ENCODE assay signal across 20 mouse cellular contexts in the genomic region with DNA sequence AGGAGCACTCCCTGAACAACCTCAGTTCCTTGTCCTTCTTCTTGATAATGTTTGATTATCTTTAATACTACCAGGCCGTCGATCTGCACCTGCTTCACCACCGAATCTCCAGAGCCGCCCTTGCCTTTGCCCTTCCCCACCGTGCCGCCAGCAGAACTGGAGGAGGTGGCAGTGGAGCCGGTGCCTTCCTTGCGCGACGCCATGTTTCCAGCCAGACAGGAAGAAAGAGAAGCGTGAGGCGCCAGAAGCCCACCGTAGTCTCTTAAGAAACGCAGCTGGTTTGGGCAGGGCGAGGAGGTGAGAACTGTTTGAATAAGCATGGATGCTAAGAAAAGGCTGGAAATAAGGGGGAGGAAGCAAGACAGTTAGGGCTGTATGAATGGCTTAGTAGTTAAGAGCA. TPM values are rescaled to one million over a fixed set of nuclear protein-coding genes. Genes with fewer than 3 reads are reported as not detected.
A peak's percentile ranks its signal among the peaks of the same experiment; 100 is the strongest.
DNase-seq lines count a peak whose midpoint lies in the region; ATAC-seq lines count a peak whose summit lies in the region.
"Had no signal": no experiment of that assay in that cellular context is flagged by ENCODE, and none has a peak within 500 bp of the region (broad histone marks: within the 10 kb centered on the region; RNA-seq: fewer than 3 reads in every experiment).

No protein-coding gene starts in this region.

- H3K27me3 ChIP-seq in forebrain, embryonic 11.5 days (ENCODE audit: control insufficient read depth, insufficient read depth, low read length): no peaks in the 10 kb centered on the region
- H3K27me3 ChIP-seq in hindbrain, embryonic 16.5 days (replicated peaks; ENCODE audit: control insufficient read depth, insufficient read depth, low read length): no peaks in the 10 kb centered on the region
- no peaks in the 10 kb centered on the region for H3K27me3 ChIP-seq in liver, embryonic 11.5 days (replicated peaks; ENCODE audit: control insufficient read depth, insufficient read depth, low read length)
- H3K27me3 ChIP-seq: CH12.LX; embryonic facial prominence, embryonic 15.5 days; forebrain, embryonic 12.5 days; hindbrain, embryonic 12.5 days had no signal

- H3K4me2 ChIP-seq in forebrain, embryonic 11.5 days (ENCODE audit: low read depth, low read length, severe bottlenecking): no peak overlapping the region
- no peak overlapping the region for H3K4me2 ChIP-seq in hindbrain, embryonic 16.5 days (ENCODE audit: low read length)
- H3K4me2 ChIP-seq in liver, embryonic 11.5 days: no peak overlapping the region
- H3K4me2 ChIP-seq: embryonic facial prominence, embryonic 15.5 days; forebrain, embryonic 12.5 days; heart, embryonic 13.5 days; hindbrain, embryonic 12.5 days had no signal

- whole genome bisulfite sequencing in forebrain, embryonic 11.5 days: 95% methylated on average over 15 of the region's 15 CpGs
- 92% methylated on average over 15 of the region's 15 CpGs for WGBS in hindbrain, embryonic 16.5 days
- WGBS in liver, embryonic 11.5 days: 88% methylated on average over 15 of the region's 15 CpGs

- no peak overlapping the region for H3K9ac ChIP-seq in forebrain, embryonic 11.5 days (ENCODE audit: low read length)
- H3K9ac ChIP-seq in hindbrain, embryonic 16.5 days (ENCODE audit: low read depth, low read length): no peak overlapping the region
- no peak overlapping the region for H3K9ac ChIP-seq in liver, embryonic 11.5 days (ENCODE audit: low read depth, low read length)
- H3K9ac ChIP-seq: embryonic facial prominence, embryonic 15.5 days; forebrain, embryonic 12.5 days; heart, embryonic 13.5 days had no signal

- H3K27ac ChIP-seq in forebrain, embryonic 11.5 days (ENCODE audit: low read depth, low read length): no peak overlapping the region
- no peak overlapping the region for H3K27ac ChIP-seq in hindbrain, embryonic 16.5 days (ENCODE audit: low read depth, low read length)
- H3K27ac ChIP-seq in liver, embryonic 11.5 days (ENCODE audit: low read depth, low read length): no peak overlapping the region
- H3K27ac ChIP-seq: embryonic facial prominence, embryonic 15.5 days; forebrain, embryonic 12.5 days; heart, embryonic 13.5 days; hindbrain, embryonic 12.5 days; hindbrain, postnatal 0 days had no signal

- peak; percentile 51 for ATAC-seq in CD4-positive, CD25-positive, alpha-beta regulatory T cell, adult 4 months
- peak; percentile 56; the same call in 1 of the 2 replicates for ATAC-seq in common myeloid progenitor, adult 5-6 weeks (replicated peaks; ENCODE audit: low read depth, poor library complexity, severe bottlenecking)
- peak; percentile 77 for ATAC-seq in megakaryocyte, adult 5-6 weeks (ENCODE audit: poor library complexity, severe bottlenecking)
- peak; percentile 55; the same call in 1 of the 2 replicates for ATAC-seq in neutrophil, adult 5-6 weeks (ENCODE audit: extremely low read depth, insufficient number of reproducible peaks, low FRiP score, poor library complexity, severe bottlenecking)
- ATAC-seq in forebrain, embryonic 11.5 days (replicated peaks; ENCODE audit: low FRiP score): no peak
- ATAC-seq in hindbrain, embryonic 16.5 days: no peak
- ATAC-seq in liver, embryonic 11.5 days (replicated peaks; ENCODE audit: low FRiP score): no peak
- ATAC-seq: forebrain, embryonic 16.5 days; hindbrain, postnatal 0 days had no signal

- H3K4me3 ChIP-seq in forebrain, embryonic 11.5 days (ENCODE audit: low read depth, low read length): no peak overlapping the region
- no peak overlapping the region for H3K4me3 ChIP-seq in hindbrain, embryonic 16.5 days (ENCODE audit: low read length)
- no peak overlapping the region for H3K4me3 ChIP-seq in liver, embryonic 11.5 days (ENCODE audit: low read depth, low read length)
- H3K4me3 ChIP-seq: embryonic facial prominence, embryonic 15.5 days; forebrain, embryonic 12.5 days; heart, embryonic 13.5 days; hindbrain, embryonic 12.5 days had no signal

- H3K4me1 ChIP-seq in forebrain, embryonic 11.5 days (replicated peaks; ENCODE audit: control insufficient read depth, insufficient read depth, low read length): peaks cover 3% of the 10 kb centered on the region; the same call in 1 of the 2 replicates
- H3K4me1 ChIP-seq in hindbrain, embryonic 16.5 days (ENCODE audit: control insufficient read depth, insufficient read depth, low read depth, low read length): no peaks in the 10 kb centered on the region
- H3K4me1 ChIP-seq in liver, embryonic 11.5 days (replicated peaks; ENCODE audit: control insufficient read depth, insufficient read depth, low read length): no peaks in the 10 kb centered on the region
- H3K4me1 ChIP-seq: forebrain, embryonic 12.5 days; heart, embryonic 13.5 days; hindbrain, embryonic 12.5 days had no signal

- H3K9me3 ChIP-seq in forebrain, embryonic 11.5 days (ENCODE audit: control insufficient read depth, low read length): no peaks in the 10 kb centered on the region
- no peaks in the 10 kb centered on the region for H3K9me3 ChIP-seq in hindbrain, embryonic 16.5 days (ENCODE audit: control insufficient read depth, low read length)
- H3K9me3 ChIP-seq in liver, embryonic 11.5 days (ENCODE audit: control insufficient read depth, low read length): no peaks in the 10 kb centered on the region
- H3K9me3 ChIP-seq: embryonic facial prominence, embryonic 15.5 days; forebrain, embryonic 12.5 days; hindbrain, embryonic 12.5 days had no signal

- H3K36me3 ChIP-seq in forebrain, embryonic 11.5 days (ENCODE audit: control insufficient read depth, insufficient read depth, low read length): no peaks in the 10 kb centered on the region
- H3K36me3 ChIP-seq in hindbrain, embryonic 16.5 days (ENCODE audit: control insufficient read depth, insufficient read depth, low read length): no peaks in the 10 kb centered on the region
- H3K36me3 ChIP-seq in liver, embryonic 11.5 days (ENCODE audit: control insufficient read depth, insufficient read depth, low read length): no peaks in the 10 kb centered on the region
- H3K36me3 ChIP-seq: embryonic facial prominence, embryonic 15.5 days; forebrain, embryonic 12.5 days; heart, embryonic 13.5 days; hindbrain, embryonic 12.5 days had no signal

- DNase-seq in forebrain, embryonic 11.5 days (ENCODE audit: low spot score): no peak
- DNase-seq in liver, embryonic 11.5 days (ENCODE audit: low spot score): no peak
- DNase-seq: adrenal gland, postnatal 10 days; cerebellum, adult 11 months; cerebellum, adult 9-10 months; cerebellum, postnatal 25 days; gastrocnemius, postnatal 14 days; heart, postnatal 36 days had no signal

RNA-seq across cellular contexts. Expression of a gene that starts 38.4 kb away (rescaled TPM):
- 10 to 100 TPM; 14.3 to 14.4 TPM for polyA plus RNA-seq in CD4-positive, CD25-positive, alpha-beta regulatory T cell, adult 4 months (2017; shearing (Covaris generic))
- total RNA-seq in common myeloid progenitor, adult 5-6 weeks (2017): 49.3 and 71.2 TPM in 2 replicates
- 36.8 and 38.4 TPM in 2 replicates for total RNA-seq in megakaryocyte, adult 5-6 weeks (2015)
- total RNA-seq in megakaryocyte, adult 5-6 weeks (2017): 39.2 and 40.5 TPM in 2 replicates
- 32.9 and 36.3 TPM in 2 replicates for total RNA-seq in neutrophil, adult 5-6 weeks (2017)
- 38.6 and 46.7 TPM in 2 replicates for polyA plus RNA-seq in forebrain, embryonic 11.5 days (2014; fragmentation: Nextera tagmentation; extraction: Ambion mirVana)
- 38.9 and 39.0 TPM in 2 replicates for polyA plus RNA-seq in hindbrain, embryonic 16.5 days (2015; fragmentation: Nextera tagmentation; extraction: Ambion mirVana)
- 51.0 and 58.7 TPM in 2 replicates for polyA plus RNA-seq in liver, embryonic 11.5 days (2014; fragmentation: Nextera tagmentation; extraction: Ambion mirVana)

Comparison
In these comparisons a context has a peak if more than half of its experiments do, and no peak if none do; other contexts are left out.
1. ATAC-seq: peak in CD4-positive, CD25-positive, alpha-beta regulatory T cell, adult 4 months (single experiment), common myeloid progenitor, adult 5-6 weeks (single experiment), megakaryocyte, adult 5-6 weeks (single experiment) and neutrophil, adult 5-6 weeks (single experiment); none in forebrain, embryonic 11.5 days (single experiment), hindbrain, embryonic 16.5 days (single experiment) and liver, embryonic 11.5 days (single experiment).